Mouse (Mus musculus): ENCODE data around the gene Net1. TPM values are rescaled to one million over a fixed set of nuclear protein-coding genes. Genes with fewer than 3 reads are reported as not detected.

Gene Net1
- 12.2 and 20.4 TPM in 2 replicates for total RNA-seq (2014; rRNA removed)
- polyA plus RNA-seq (2015; fragmentation: Nextera tagmentation; extraction: Ambion mirVana), result 11.4 and 12.4 TPM in 2 replicates

DNA sequence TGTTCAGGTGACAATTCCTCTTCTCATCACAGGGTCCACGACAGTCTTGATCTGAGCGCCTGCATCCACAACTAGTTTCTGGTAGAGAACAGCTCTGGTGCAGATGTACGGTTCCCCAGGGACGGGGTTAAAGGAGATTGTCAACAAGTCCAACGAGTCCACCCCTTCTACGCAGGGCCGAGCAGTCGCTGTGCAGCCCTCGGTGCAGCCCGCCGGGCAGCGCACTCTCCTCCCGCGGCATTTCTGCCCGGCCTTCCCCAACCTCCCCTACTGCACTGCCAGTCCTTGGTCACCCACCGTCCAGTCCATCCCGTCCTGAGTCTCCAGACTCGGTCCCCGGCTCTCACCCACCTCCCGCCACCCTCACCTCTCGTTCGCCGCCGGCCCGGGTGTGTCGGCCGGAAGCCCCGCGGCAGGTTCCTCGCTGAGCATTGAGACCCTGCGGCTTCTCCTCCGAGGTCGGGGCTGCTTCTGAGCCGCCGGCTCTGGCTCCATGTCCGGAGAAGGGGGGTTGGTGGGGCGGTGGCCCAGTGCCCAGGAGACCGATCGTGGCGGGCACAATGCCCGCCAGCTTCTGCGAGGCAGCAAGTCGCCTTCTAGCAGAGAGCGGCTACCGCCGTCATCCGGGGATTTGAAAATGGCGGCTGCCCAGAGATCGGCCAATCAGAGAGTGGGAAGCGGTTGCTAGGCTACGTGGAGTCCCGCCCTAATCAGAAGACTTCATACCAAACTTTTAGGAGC, at the start of gene Net1, which contains the start of gene Tubal3:
Net1 (minus strand) TSS at position 650 of the 741 bp plus-strand sequence.
Tubal3 (plus strand) TSS at position 704 of the 741 bp plus-strand sequence.
- H3K27me3 ChIP-seq (ENCODE audit: insufficient read depth, low read length), result no peaks in the 10 kb centered on the region
- DNase-seq (peak; percentile 94), ATAC-seq (peak; percentile 100)
- peak within 1 kb of the TSS; percentile 84 for H3K4me2 ChIP-seq (ENCODE audit: low read depth)
- 0 out of 2 replicates have a peak, but pooled peaks cover 3% of the 10 kb centered on the region for H3K4me1 ChIP-seq (ENCODE audit: insufficient read depth)
- WGBS, result under 1% methylated on average over 52 of the region's 52 CpGs
- no peaks in the 10 kb centered on the region for H3K36me3 ChIP-seq (ENCODE audit: insufficient read depth)
- peak within 1 kb of the TSS; percentile 71 for H3K9ac ChIP-seq
- TF ChIP-seq CTCF (IDR thresholded peaks at IDR 0.05; ENCODE audit: low read depth), result no peak
- no peaks in the 10 kb centered on the region for H3K9me3 ChIP-seq (ENCODE audit: low read length)
- H3K27ac ChIP-seq (ENCODE audit: low read depth, low read length), result peak within 1 kb of the TSS; percentile 66; the same call in 1 of the 2 replicates
- peak within 1 kb of the TSS; percentile 82 for H3K4me3 ChIP-seq (ENCODE audit: low read depth, low read length)

DNA sequence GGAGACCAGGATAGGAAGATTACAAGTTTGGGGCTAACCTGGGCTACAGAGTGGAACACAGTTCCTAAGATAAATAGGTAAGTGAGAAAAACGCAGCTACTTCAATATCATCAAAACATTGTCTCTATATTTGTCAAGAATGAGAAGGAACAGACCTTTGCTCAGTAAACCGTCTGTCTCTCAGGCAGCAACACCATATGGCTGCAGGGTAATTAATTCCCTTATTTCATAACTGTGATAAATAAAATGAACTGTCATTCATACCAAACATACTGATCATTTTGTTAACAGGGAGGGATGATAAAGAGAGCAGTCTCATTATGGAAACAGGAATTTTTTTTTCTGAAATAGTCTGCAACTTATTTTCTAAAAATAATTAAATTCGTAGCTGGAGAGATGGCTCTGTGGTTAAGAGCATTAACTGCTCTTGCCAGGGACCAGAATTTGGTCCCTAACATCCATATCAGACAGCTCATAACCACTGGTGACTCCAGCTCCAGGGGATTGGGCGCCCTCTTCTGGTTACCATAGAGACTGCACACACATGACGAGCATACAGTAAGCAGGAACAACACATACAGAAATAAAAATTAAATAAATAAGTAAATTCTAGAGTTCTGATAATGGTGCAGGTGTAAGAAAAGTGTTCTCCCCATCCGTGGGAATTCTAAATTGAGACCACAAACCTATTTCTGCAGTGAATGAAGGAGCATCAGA, 33.3 kb upstream of the Net1 start:
- no peaks in the 10 kb centered on the region for H3K9me3 ChIP-seq (ENCODE audit: low read length)

DNA sequence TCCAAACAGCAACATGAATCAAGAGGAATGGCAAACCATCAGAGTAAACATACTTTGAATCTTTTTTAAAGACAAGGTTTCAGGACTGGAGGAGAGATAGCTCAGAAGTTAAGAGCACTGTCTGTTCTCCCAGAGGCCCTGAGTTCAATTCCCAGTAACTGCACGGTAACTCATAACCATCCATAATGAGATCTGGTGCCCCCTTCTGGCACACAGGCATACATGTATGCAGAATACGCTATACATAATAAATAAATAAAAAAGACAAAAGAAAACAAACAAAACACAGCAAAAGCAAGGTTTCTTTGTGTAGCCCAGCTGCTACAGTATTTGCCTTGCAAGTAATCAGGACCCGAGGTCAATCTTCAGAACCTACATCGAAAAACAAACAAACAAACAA, 31.5 kb upstream of the Net1 start:
- Histone ChIP-seq H3K4me2 (ENCODE audit: low read depth) (no peak overlapping the region), H3K27me3 (ENCODE audit: insufficient read depth, low read length) (no peaks in the 10 kb centered on the region), H3K27ac (ENCODE audit: low read depth, low read length) (no peak overlapping the region), H3K9me3 (ENCODE audit: low read length) (no peaks in the 10 kb centered on the region), H3K4me1 (ENCODE audit: insufficient read depth) (no peaks in the 10 kb centered on the region), H3K4me3 (ENCODE audit: low read depth, low read length) (no peak overlapping the region), H3K9ac (no peak overlapping the region), H3K36me3 (ENCODE audit: insufficient read depth) (no peaks in the 10 kb centered on the region)
- ATAC-seq, result no peak
- 93% methylated on average over 4 of the region's 4 CpGs for WGBS
- TF ChIP-seq CTCF (IDR thresholded peaks at IDR 0.05; ENCODE audit: low read depth), result no peak
- no peak for DNase-seq

More for the DNA sequence above, 33.3 kb upstream of the Net1 start:
- WGBS, result 70% methylated on average over 6 of the region's 6 CpGs
- DNase-seq, result peak; percentile 1
- TF ChIP-seq CTCF (IDR thresholded peaks at IDR 0.05; ENCODE audit: low read depth), result no peak; the same call in 1 of the 2 replicates
- ATAC-seq, result peak; percentile 56; the same call in 1 of the 2 replicates
- no peak overlapping the region for H3K4me3 ChIP-seq (ENCODE audit: low read depth, low read length)
- H3K27me3 ChIP-seq (ENCODE audit: insufficient read depth, low read length), result no peaks in the 10 kb centered on the region
- no peaks in the 10 kb centered on the region for H3K36me3 ChIP-seq (ENCODE audit: insufficient read depth)
- no peak overlapping the region for H3K27ac ChIP-seq (ENCODE audit: low read depth, low read length)
- no peak overlapping the region for H3K9ac ChIP-seq
- H3K4me2 ChIP-seq (ENCODE audit: low read depth), result no peak overlapping the region
- no peaks in the 10 kb centered on the region for H3K4me1 ChIP-seq (ENCODE audit: insufficient read depth)

DNA sequence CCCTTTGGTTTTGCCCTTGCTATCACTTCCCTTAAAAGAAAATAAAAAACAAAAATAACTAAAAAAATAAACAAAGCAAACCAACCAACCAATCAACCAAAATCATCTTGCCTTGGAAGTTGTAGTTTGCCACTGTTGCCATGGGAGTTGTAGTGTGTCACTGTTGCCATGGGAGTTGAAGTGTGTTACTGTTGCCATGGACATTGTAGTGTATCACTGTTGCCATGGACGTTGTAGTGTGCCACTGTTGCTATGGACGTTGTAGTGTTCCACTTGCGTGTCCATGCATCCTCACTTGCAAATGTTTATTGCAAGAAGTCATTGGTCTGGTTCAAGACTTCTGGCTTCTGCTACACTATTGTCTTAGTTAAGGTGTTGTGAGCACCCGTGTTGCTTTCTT, 29.2 kb upstream of the Net1 start:
- Histone ChIP-seq H3K36me3 (ENCODE audit: insufficient read depth) (no peaks in the 10 kb centered on the region), H3K4me1 (ENCODE audit: insufficient read depth) (no peaks in the 10 kb centered on the region), H3K27me3 (ENCODE audit: insufficient read depth, low read length) (no peaks in the 10 kb centered on the region), H3K9me3 (ENCODE audit: low read length) (no peaks in the 10 kb centered on the region), H3K4me2 (ENCODE audit: low read depth) (no peak overlapping the region), H3K4me3 (ENCODE audit: low read depth, low read length) (no peak overlapping the region), H3K9ac (no peak overlapping the region), H3K27ac (ENCODE audit: low read depth, low read length) (no peak overlapping the region)
- peak; percentile 82 for ATAC-seq
- no peak for TF ChIP-seq CTCF (IDR thresholded peaks at IDR 0.05; ENCODE audit: low read depth)
- DNase-seq, result peak; percentile 2
- WGBS, result 94% methylated on average over 4 of the region's 4 CpGs

DNA sequence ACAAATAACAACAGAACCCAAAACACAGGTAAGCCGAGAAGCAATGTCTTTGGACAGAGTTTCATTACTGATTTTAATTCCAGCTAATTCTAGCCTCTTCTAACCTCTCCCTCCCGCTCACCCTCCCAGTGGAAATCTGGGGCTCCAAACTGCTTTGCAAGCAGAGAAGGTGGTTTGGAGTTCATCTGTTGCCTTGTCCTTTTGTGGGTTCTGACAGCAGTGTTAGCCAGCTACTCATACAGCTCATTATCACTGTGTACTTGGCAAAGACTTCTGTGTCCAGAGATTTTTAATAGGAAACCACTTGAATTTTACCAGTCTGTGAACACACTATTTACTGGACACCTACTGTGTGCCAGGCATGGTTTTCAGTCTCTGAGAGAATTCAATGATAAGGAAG, 27.2 kb upstream of the Net1 start, which contains the start of gene Ucn3:
Ucn3 (minus strand) TSS at position 101 of the 400 bp plus-strand sequence.
- Histone ChIP-seq H3K27me3 (ENCODE audit: insufficient read depth, low read length) (no peaks in the 10 kb centered on the region), H3K9me3 (ENCODE audit: low read length) (no peaks in the 10 kb centered on the region), H3K9ac (no peak within 1 kb of the TSS), H3K36me3 (ENCODE audit: insufficient read depth) (no peaks in the 10 kb centered on the region), H3K4me3 (ENCODE audit: low read depth, low read length) (no peak within 1 kb of the TSS), H3K27ac (ENCODE audit: low read depth, low read length) (no peak within 1 kb of the TSS), H3K4me1 (ENCODE audit: insufficient read depth) (no peaks in the 10 kb centered on the region), H3K4me2 (ENCODE audit: low read depth) (no peak within 1 kb of the TSS)
- DNase-seq, result no peak
- 58% methylated on average over 2 of the region's 2 CpGs for WGBS
- ATAC-seq, result no peak
- no peak for TF ChIP-seq CTCF (IDR thresholded peaks at IDR 0.05; ENCODE audit: low read depth)

DNA sequence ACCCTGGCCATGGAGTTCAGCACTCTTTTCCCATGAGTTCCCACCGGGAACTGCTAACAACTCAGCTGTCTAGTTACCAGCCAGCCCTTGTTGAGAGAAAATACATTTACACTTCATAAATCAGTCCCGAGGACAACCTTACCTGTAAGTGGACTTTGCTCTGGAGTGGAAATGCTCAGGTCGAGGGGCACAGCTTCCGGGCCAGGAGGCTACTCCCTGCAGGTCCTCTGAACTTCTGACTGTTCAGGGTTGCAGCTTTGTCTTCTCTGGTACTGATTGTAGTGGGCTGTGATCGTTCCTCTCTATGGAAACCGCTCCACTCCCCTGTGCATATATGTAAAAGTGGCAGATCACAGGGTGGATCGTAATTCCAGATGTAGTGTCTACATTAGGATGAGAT, 26.7 kb upstream of the Net1 start:
- WGBS, result 81% methylated on average over 7 of the region's 7 CpGs
- DNase-seq (no peak), ATAC-seq (no peak)
- H3K9me3 ChIP-seq (ENCODE audit: low read length), result no peaks in the 10 kb centered on the region
- H3K4me3 ChIP-seq (ENCODE audit: low read depth, low read length), result no peak overlapping the region
- H3K27me3 ChIP-seq (ENCODE audit: insufficient read depth, low read length), result no peaks in the 10 kb centered on the region
- no peak overlapping the region for H3K4me2 ChIP-seq (ENCODE audit: low read depth)
- no peak overlapping the region for H3K9ac ChIP-seq
- TF ChIP-seq CTCF (IDR thresholded peaks at IDR 0.05; ENCODE audit: low read depth), result no peak
- no peaks in the 10 kb centered on the region for H3K36me3 ChIP-seq (ENCODE audit: insufficient read depth)
- H3K27ac ChIP-seq (ENCODE audit: low read depth, low read length), result no peak overlapping the region
- no peaks in the 10 kb centered on the region for H3K4me1 ChIP-seq (ENCODE audit: insufficient read depth)

DNA sequence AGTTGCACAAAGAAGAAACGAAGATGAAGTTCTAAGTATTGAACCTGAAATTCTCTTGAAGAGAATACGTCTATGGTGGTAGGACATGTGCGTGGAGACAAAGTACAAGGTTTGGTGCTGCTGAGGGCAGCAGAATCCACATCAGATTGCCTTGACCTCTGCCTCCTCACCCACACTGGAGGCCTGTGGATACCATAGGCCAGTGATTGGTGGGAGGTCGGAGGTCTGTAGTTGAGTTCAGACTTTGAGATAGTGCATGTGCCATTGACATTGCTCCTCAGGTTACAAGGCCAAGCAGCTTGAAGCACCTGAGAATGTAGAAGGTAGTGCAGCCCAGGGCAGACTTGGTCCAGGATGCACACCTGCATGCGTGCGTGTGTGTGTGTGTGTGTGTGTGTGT, 8.0 kb upstream of the Net1 start:
- 94% methylated on average over 6 of the region's 6 CpGs for WGBS
- Histone ChIP-seq H3K4me1 (ENCODE audit: insufficient read depth) (no peaks in the 10 kb centered on the region), H3K9me3 (ENCODE audit: low read length) (no peaks in the 10 kb centered on the region), H3K27me3 (ENCODE audit: insufficient read depth, low read length) (no peaks in the 10 kb centered on the region), H3K9ac (no peak overlapping the region), H3K36me3 (ENCODE audit: insufficient read depth) (no peaks in the 10 kb centered on the region), H3K27ac (ENCODE audit: low read depth, low read length) (no peak overlapping the region), H3K4me3 (ENCODE audit: low read depth, low read length) (no peak overlapping the region), H3K4me2 (ENCODE audit: low read depth) (no peak overlapping the region)
- DNase-seq (no peak), ATAC-seq (no peak)
- TF ChIP-seq CTCF (IDR thresholded peaks at IDR 0.05; ENCODE audit: low read depth), result no peak
